Mouse (Mus musculus) embryonic facial prominence, embryonic 15.5 days (tissue): ENCODE data around the gene Rptn. TPM values are rescaled to one million over a fixed set of nuclear protein-coding genes. Genes with fewer than 3 reads are reported as not detected.

Experiments
- microRNA-seq: library from miRNA; unstranded; fragments of <30 nt; microRNA quantifications from one replicate; pipeline ENCODE4, GENCODE M21; 2016; ENCODE audit warnings: borderline number of aligned reads
- polyA plus RNA-seq: library from polyadenylated mRNA; unstranded; fragments of >200 nt; fragmentation: Nextera tagmentation; extraction: Ambion mirVana; gene quantifications from 2 replicates; pipeline ENCODE4 v1.2.1, GENCODE M21; 2015

Rptn gene
- polyA plus RNA-seq, 1 experiment from 2014 or later: 22.8 TPM

Small RNAs within 50 kb of the gene (microRNA-seq; reads per million reads assigned to microRNA genes)
- not detected for gene Gm22752
- not detected for gene Gm44353

Other genes with a start within 250 kb of the Rptn start
- 12.2 and 12.8 TPM in 2 replicates for gene Crnn, start 248.9 kb upstream of the Rptn start, polyA plus RNA-seq
- gene Flg2, start 196.4 kb upstream of the Rptn start, polyA plus RNA-seq: 0.18 and 0.31 TPM in 2 replicates
- 30.9 and 67.9 TPM in 2 replicates for gene Flg, start 120.2 kb upstream of the Rptn start, polyA plus RNA-seq
- 28.5 and 33.9 TPM in 2 replicates for gene Hrnr, start 74.0 kb upstream of the Rptn start, polyA plus RNA-seq
- 21.3 and 45.7 TPM in 2 replicates for gene Tchh, start 48.6 kb downstream of the Rptn start, polyA plus RNA-seq
- gene Tchhl1, start 75.1 kb downstream of the Rptn start, polyA plus RNA-seq: 1.3 and 1.7 TPM in 2 replicates
- 1,723 and 1,932 TPM in 2 replicates for gene S100a11, start 126.8 kb downstream of the Rptn start, polyA plus RNA-seq
- gene S100a10, start 161.4 kb downstream of the Rptn start, polyA plus RNA-seq: 700 and 709 TPM in 2 replicates